Mouse (Mus musculus): ENCODE data around the gene Cdh4. TPM values are rescaled to one million over a fixed set of nuclear protein-coding genes. Genes with fewer than 3 reads are reported as not detected.

The Cdh4 gene
- polyA plus RNA-seq, 1 experiment = 48.4 TPM

- DNase-seq (ENCODE audit: low read depth) = peak; percentile 92
- TF ChIP-seq CTCF (IDR thresholded peaks at IDR 0.05; ENCODE audit: borderline replicate concordance, extremely low read depth, insufficient read depth, insufficient read length) (no peak), POLR2A (IDR thresholded peaks at IDR 0.05; ENCODE audit: borderline replicate concordance, extremely low read depth, insufficient read depth, insufficient read length, poor library complexity, severe bottlenecking) (no peak)
These were observed 357.8 kb downstream of the Cdh4 start for GRCm38 (mm10) chr2:179799906-179800532.

- DNase-seq (ENCODE audit: low read depth) = no peak
- no peak for TF ChIP-seq CTCF (IDR thresholded peaks at IDR 0.05; ENCODE audit: borderline replicate concordance, extremely low read depth, insufficient read depth, insufficient read length)
- no peak for TF ChIP-seq POLR2A (IDR thresholded peaks at IDR 0.05; ENCODE audit: borderline replicate concordance, extremely low read depth, insufficient read depth, insufficient read length, poor library complexity, severe bottlenecking)
These were observed 358.8 kb downstream of the Cdh4 start for GRCm38 (mm10) chr2:179801042-179801441.

GRCm38 (mm10) chr2:179802411-179802810, 360.2 kb downstream of the Cdh4 start:
- TF ChIP-seq CTCF (IDR thresholded peaks at IDR 0.05; ENCODE audit: borderline replicate concordance, extremely low read depth, insufficient read depth, insufficient read length) (no peak), POLR2A (IDR thresholded peaks at IDR 0.05; ENCODE audit: borderline replicate concordance, extremely low read depth, insufficient read depth, insufficient read length, poor library complexity, severe bottlenecking) (no peak)
- DNase-seq (ENCODE audit: low read depth) = no peak

GRCm38 (mm10) chr2:179811086-179811485, 368.9 kb downstream of the Cdh4 start:
- no peak for TF ChIP-seq CTCF (IDR thresholded peaks at IDR 0.05; ENCODE audit: borderline replicate concordance, extremely low read depth, insufficient read depth, insufficient read length)
- no peak for TF ChIP-seq POLR2A (IDR thresholded peaks at IDR 0.05; ENCODE audit: borderline replicate concordance, extremely low read depth, insufficient read depth, insufficient read length, poor library complexity, severe bottlenecking)
- DNase-seq (ENCODE audit: low read depth) = no peak

GRCm38 (mm10) chr2:179813035-179813827, 371.0 kb downstream of the Cdh4 start:
- TF ChIP-seq POLR2A (IDR thresholded peaks at IDR 0.05; ENCODE audit: borderline replicate concordance, extremely low read depth, insufficient read depth, insufficient read length, poor library complexity, severe bottlenecking) = no peak
- TF ChIP-seq CTCF (IDR thresholded peaks at IDR 0.05; ENCODE audit: borderline replicate concordance, extremely low read depth, insufficient read depth, insufficient read length) = no peak
- DNase-seq (ENCODE audit: low read depth) = no peak

- TF ChIP-seq POLR2A (IDR thresholded peaks at IDR 0.05; ENCODE audit: borderline replicate concordance, extremely low read depth, insufficient read depth, insufficient read length, poor library complexity, severe bottlenecking) (no peak), CTCF (IDR thresholded peaks at IDR 0.05; ENCODE audit: borderline replicate concordance, extremely low read depth, insufficient read depth, insufficient read length) (no peak)
- peak; percentile 83 for DNase-seq (ENCODE audit: low read depth)
These were observed 382.6 kb downstream of the Cdh4 start for GRCm38 (mm10) chr2:179824776-179825326.

- TF ChIP-seq CTCF (IDR thresholded peaks at IDR 0.05; ENCODE audit: borderline replicate concordance, extremely low read depth, insufficient read depth, insufficient read length) = no peak
- no peak for TF ChIP-seq POLR2A (IDR thresholded peaks at IDR 0.05; ENCODE audit: borderline replicate concordance, extremely low read depth, insufficient read depth, insufficient read length, poor library complexity, severe bottlenecking)
- no peak for DNase-seq (ENCODE audit: low read depth)
These were observed 386.7 kb downstream of the Cdh4 start for GRCm38 (mm10) chr2:179828968-179829367.

GRCm38 (mm10) chr2:179829972-179830371, 387.7 kb downstream of the Cdh4 start:
- DNase-seq (ENCODE audit: low read depth) = no peak
- TF ChIP-seq POLR2A (IDR thresholded peaks at IDR 0.05; ENCODE audit: borderline replicate concordance, extremely low read depth, insufficient read depth, insufficient read length, poor library complexity, severe bottlenecking) (no peak), CTCF (IDR thresholded peaks at IDR 0.05; ENCODE audit: borderline replicate concordance, extremely low read depth, insufficient read depth, insufficient read length) (peak; percentile 61)

GRCm38 (mm10) chr2:179834892-179835291, 392.7 kb downstream of the Cdh4 start:
- TF ChIP-seq POLR2A (IDR thresholded peaks at IDR 0.05; ENCODE audit: borderline replicate concordance, extremely low read depth, insufficient read depth, insufficient read length, poor library complexity, severe bottlenecking) (no peak), CTCF (IDR thresholded peaks at IDR 0.05; ENCODE audit: borderline replicate concordance, extremely low read depth, insufficient read depth, insufficient read length) (no peak)
- no peak for DNase-seq (ENCODE audit: low read depth)

- TF ChIP-seq CTCF (IDR thresholded peaks at IDR 0.05; ENCODE audit: borderline replicate concordance, extremely low read depth, insufficient read depth, insufficient read length) = no peak
- TF ChIP-seq POLR2A (IDR thresholded peaks at IDR 0.05; ENCODE audit: borderline replicate concordance, extremely low read depth, insufficient read depth, insufficient read length, poor library complexity, severe bottlenecking) = no peak
These were observed 393.3 kb downstream of the Cdh4 start for GRCm38 (mm10) chr2:179835570-179835969.

GRCm38 (mm10) chr2:179837186-179837585, 395.0 kb downstream of the Cdh4 start:
- no peak for TF ChIP-seq POLR2A (IDR thresholded peaks at IDR 0.05; ENCODE audit: borderline replicate concordance, extremely low read depth, insufficient read depth, insufficient read length, poor library complexity, severe bottlenecking)
- TF ChIP-seq CTCF (IDR thresholded peaks at IDR 0.05; ENCODE audit: borderline replicate concordance, extremely low read depth, insufficient read depth, insufficient read length) = no peak
- DNase-seq (ENCODE audit: low read depth) = peak; percentile 61

More at GRCm38 (mm10) chr2:179835570-179835969, 393.3 kb downstream of the Cdh4 start:
- no peak for DNase-seq (ENCODE audit: low read depth)

Measured in brain, embryonic 14.5 days (tissue).